ENCODE assay signal across 6 mouse cellular contexts in genomic region chr2:94849097-94849496, GRCm38 (mm10).
A peak's percentile ranks its signal among the peaks of the same experiment; 100 is the strongest.
DNase-seq lines count a peak whose midpoint lies in the region; ATAC-seq and TF ChIP-seq lines count a peak whose summit lies in the region.
"Not testable (repeated sequence)": the region's sequence is repeated elsewhere in the genome, so short reads cannot be mapped to it uniquely, and the experiment has no call there.

No protein-coding gene starts in this region.

- WGBS in liver, adult 2 months: 39% methylated on average over 2 of the region's 2 CpGs
- 39% methylated on average over 2 of the region's 2 CpGs for WGBS in lung, embryonic 16.5 days
- 69% methylated on average over 2 of the region's 2 CpGs for WGBS in stomach, embryonic 15.5 days

- TF ChIP-seq POLR2A in liver, adult 2 months (IDR thresholded peaks at IDR 0.05; ENCODE audit: extremely low read depth, insufficient read depth, low read length): not testable (repeated sequence)

- DNase-seq in Muller cell, postnatal 12 days (ENCODE audit: inconsistent ontology term): peak; percentile 38
- DNase-seq in heart, adult 11 months: peak; percentile 28
- peak; percentile 55 for DNase-seq in liver, adult 2 months (ENCODE audit: extremely low read depth, low read depth, low spot score)
- DNase-seq in lung, postnatal 36 days: peak; percentile 12

- not testable (repeated sequence) for H3K4me3 ChIP-seq in liver, adult 2 months (ENCODE audit: insufficient read depth, low read depth, low read length); lung, embryonic 16.5 days (ENCODE audit: low read length); stomach, embryonic 15.5 days (replicated peaks)

- H3K27me3 ChIP-seq in liver, adult 2 months (ENCODE audit: control insufficient read depth, insufficient read depth, low read length); lung, embryonic 16.5 days (ENCODE audit: control insufficient read depth, insufficient read depth, low read depth, low read length); stomach, embryonic 15.5 days (replicated peaks): not testable (repeated sequence)

- H3K4me1 ChIP-seq in liver, adult 2 months (ENCODE audit: control insufficient read depth, insufficient read depth, low read length); lung, embryonic 16.5 days (replicated peaks; ENCODE audit: control insufficient read depth, insufficient read depth, low read length); stomach, embryonic 15.5 days: not testable (repeated sequence)

- not testable (repeated sequence) for H3K27ac ChIP-seq in liver, adult 2 months (replicated peaks; ENCODE audit: insufficient read depth, low read depth, low read length); lung, embryonic 16.5 days (ENCODE audit: low read length); stomach, embryonic 15.5 days

- ATAC-seq in lung, embryonic 16.5 days (ENCODE audit: low read depth): peak; percentile 89
- ATAC-seq in stomach, embryonic 15.5 days (ENCODE audit: insufficient read depth, low FRiP score, low read depth): 0 out of 2 replicates have a peak, but pooled peaks have one; percentile 65

- H3K79me2 ChIP-seq in liver, adult 2 months (ENCODE audit: control insufficient read depth, insufficient read depth, low read length): not testable (repeated sequence)

- H3K9me3 ChIP-seq in lung, embryonic 16.5 days (ENCODE audit: control insufficient read depth, low read length); stomach, embryonic 15.5 days: not testable (repeated sequence)

- H3K36me3 ChIP-seq in liver, adult 2 months (ENCODE audit: control insufficient read depth, insufficient read depth, low read length); lung, embryonic 16.5 days (ENCODE audit: control insufficient read depth, insufficient read depth, low read length); stomach, embryonic 15.5 days: not testable (repeated sequence)

- not testable (repeated sequence) for TF ChIP-seq CTCF in liver, adult 2 months (IDR thresholded peaks at IDR 0.05; ENCODE audit: low read depth, low read length)

- H3K9ac ChIP-seq in liver, adult 2 months (ENCODE audit: low read depth, low read length); lung, embryonic 16.5 days (ENCODE audit: low read length); stomach, embryonic 15.5 days: not testable (repeated sequence)

- not testable (repeated sequence) for H3K4me2 ChIP-seq in lung, embryonic 16.5 days (ENCODE audit: low read depth, low read length); stomach, embryonic 15.5 days
